Mouse (Mus musculus) adrenal gland (tissue): ENCODE data around the gene Cnr2.

ENCODE experiments used
- intact Hi-C: fragments of 180-260 bp; cut with DNase I; formaldehyde crosslinking; loops from one replicate; pipeline ENCODE4 v1.15.1; 2025

The Cnr2 gene

GRCm38 (mm10) chr4:135961709-135962108, 66.5 kb downstream of the Cnr2 start:
- intact Hi-C loops, result loop anchor here (10.0 kb wide), 1 partner anchor 193 kb away; no protein-coding TSS in a partner anchor

DNA sequence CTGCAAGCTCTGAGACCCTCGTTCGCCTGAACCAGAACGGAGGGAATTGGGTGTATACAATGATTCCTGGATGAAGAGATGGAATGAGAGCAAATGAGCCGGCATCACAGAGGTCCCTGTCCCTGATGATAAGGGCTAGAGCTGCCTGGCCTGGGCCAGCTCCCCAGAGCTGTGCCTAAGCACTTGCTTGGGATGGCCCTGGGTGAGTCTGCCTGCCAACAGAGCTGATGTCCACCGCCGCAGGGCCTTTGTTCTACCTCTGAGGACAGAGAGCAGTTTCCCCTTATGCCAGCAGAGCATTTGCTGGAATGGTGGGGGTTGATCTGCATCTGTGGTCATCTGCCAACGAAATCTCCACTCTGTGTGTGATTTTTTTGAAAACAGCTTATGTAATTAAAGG, 67.0 kb downstream of the Cnr2 start:
- intact Hi-C loops, result loop anchor here (10.0 kb wide), 1 partner anchor 193 kb away; no protein-coding TSS in a partner anchor

GRCm38 (mm10) chr4:135962946-135963345, 67.8 kb downstream of the Cnr2 start:
- intact Hi-C loops, result loop anchor here (10.0 kb wide), 1 partner anchor 192 kb away; no protein-coding TSS in a partner anchor

DNA sequence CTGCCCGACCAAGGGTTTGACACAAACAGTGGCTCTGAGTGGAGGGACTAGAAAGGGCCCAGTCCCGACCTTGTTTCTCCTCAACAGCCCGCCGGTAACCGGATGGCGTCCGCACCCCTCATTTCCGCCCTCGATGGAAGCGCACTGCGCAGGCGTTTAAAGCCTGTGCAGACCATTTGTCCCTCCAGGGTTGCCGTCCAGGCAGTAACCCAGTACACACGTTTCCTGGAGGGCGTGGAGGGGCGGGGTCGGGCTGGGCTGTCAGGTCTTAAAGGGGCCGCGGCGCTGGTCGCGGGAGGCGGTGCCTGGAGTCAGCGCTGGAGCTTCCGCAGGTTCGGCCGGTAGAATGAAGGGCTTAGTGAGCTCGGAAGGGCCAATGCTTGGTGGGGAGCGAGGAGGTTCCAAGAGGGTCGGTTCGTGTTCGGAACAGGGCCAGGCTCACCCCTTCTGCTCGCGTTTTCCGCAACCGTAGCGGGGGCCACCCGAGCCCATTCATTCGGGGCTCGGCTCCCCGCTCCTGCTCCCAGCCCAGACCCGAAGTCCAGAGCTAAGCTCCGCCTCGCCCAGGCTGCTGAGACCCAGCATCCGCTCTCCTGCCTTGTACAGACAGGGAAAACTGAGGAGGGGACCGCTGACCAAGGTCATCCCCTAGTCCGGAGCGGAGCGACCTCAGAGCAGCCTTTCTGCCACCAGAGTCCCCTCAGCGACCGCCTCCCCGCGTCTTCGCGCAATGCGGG, 68.4 kb downstream of the Cnr2 start, which contains the start of gene Gale:
Gale (plus strand) TSS at position 271 of the 737 bp plus-strand sequence.
- intact Hi-C loops, result loop anchor here (10.0 kb wide), 1 partner anchor 191 kb away; no protein-coding TSS in a partner anchor

- intact Hi-C loops, result loop anchor here (10.0 kb wide), 1 partner anchor 190 kb away; no protein-coding TSS in a partner anchor
Observed at GRCm38 (mm10) chr4:135964426-135964825, 69.2 kb downstream of the Cnr2 start.

DNA sequence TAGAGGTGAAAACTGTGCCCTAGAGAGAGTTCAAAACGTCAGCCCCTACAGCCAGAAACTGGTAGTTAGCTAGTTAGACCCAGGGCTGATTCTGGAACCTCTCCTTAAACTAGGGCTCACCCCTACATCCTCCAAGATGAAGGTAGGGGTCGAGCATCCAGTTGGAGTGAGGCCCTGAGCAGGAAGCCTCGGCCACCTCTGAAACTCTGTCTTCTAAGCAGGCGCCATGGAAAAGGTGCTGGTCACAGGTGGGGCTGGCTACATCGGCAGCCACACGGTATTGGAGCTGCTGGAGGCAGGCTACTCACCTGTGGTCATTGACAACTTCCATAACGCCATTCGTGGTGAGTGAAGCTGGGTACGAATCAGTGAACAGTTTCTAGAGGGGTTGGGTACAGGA, 69.9 kb downstream of the Cnr2 start:
- intact Hi-C loops, result loop anchor here (10.0 kb wide), 1 partner anchor 190 kb away; no protein-coding TSS in a partner anchor

DNA sequence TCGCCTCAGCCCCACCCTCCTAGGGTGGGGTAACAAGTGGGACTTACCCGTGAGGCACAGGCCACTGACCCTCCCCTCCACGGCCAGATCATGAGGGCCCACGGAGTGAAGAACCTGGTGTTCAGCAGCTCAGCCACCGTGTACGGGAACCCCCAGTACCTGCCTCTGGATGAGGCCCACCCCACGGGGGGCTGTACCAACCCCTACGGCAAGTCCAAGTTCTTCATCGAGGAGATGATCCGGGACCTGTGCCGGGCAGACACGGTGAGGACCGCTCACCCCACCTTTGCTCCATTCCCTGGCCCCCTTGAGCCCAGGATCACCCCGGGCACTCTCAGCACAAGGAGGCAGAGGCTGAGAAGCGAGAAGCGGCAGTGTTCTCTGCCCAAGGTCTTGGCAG, 71.1 kb downstream of the Cnr2 start:
- intact Hi-C loops, result loop anchor here (10.0 kb wide), 1 partner anchor 189 kb away; no protein-coding TSS in a partner anchor

- intact Hi-C loops, result loop anchor here (10.0 kb wide), 1 partner anchor 188 kb away; no protein-coding TSS in a partner anchor
Observed at GRCm38 (mm10) chr4:135967086-135967760, 72.0 kb downstream of the Cnr2 start.

DNA sequence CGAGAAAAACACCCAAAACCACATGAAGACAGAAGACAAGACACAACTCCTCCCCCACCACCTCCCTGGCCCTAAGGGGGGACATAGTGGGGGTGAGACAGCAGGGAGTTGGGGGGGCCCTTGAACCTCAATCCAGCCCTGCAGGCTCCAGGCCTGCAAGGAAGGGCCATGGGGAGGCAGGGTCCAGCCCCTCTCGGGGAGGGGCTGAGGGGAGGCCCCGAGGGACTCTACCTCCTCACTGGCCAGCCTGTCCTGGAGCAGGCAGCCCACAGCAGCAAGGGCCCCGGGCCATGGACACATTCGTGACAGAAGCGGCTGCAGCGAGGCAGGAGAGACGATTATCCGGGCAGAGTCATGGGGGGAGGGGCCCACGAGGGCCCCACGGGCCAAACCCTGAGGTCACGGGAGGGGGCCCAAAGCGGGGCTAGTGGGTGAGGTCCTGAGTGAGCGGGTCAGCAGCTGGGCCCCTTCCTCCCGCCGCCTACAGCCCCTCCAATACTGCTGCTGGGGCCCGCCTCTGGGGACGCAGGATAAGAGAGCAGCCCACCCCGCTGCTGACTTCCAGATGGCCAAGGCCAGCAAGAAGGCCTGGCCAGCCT, 73.2 kb downstream of the Cnr2 start:
- intact Hi-C loops, result loop anchor here (10.0 kb wide), 1 partner anchor 186 kb away; no protein-coding TSS in a partner anchor

GRCm38 (mm10) chr4:135969070-135969750, 74.0 kb downstream of the Cnr2 start:
- intact Hi-C loops, result loop anchor here (10.0 kb wide), 1 partner anchor 186 kb away; no protein-coding TSS in a partner anchor
